Mouse (Mus musculus) testis, postnatal 14 days (tissue): ENCODE results near the gene Tnnt2.

Source experiments
- DNase-seq: peaks from one replicate; pipeline ENCODE4 v3.0.0; 2021; ENCODE audit warnings: low spot score

The Tnnt2 gene

GRCm38 (mm10) chr1:135835716-135836483 lies at the start of gene Tnnt2:
Tnnt2 (plus strand) TSS chr1:135836354.
- DNase-seq: peak; percentile 29

DNA sequence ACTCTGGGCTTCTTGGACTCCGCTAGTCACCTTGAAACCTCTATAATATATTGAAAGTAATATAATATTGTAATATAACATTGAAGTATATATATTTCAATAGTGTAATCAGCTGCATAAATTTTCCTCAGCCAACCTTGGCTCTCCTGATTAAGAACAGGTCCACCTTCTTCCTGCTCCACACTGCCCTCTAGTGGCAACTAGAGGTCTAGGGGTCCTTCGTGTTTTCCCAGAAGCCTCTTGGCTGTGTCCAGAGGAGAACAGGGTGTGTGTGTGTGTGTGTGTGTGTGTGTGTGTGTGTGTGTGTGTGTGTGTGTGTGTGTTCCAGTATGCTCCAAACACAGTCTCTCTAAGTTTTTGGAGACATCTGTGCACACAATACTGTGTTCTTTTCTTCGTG lies 48.4 kb upstream of the Tnnt2 start:
- DNase-seq: peak; percentile 74

GRCm38 (mm10) chr1:135788708-135789107 lies 47.4 kb upstream of the Tnnt2 start:
- peak; percentile 42 for DNase-seq

DNA sequence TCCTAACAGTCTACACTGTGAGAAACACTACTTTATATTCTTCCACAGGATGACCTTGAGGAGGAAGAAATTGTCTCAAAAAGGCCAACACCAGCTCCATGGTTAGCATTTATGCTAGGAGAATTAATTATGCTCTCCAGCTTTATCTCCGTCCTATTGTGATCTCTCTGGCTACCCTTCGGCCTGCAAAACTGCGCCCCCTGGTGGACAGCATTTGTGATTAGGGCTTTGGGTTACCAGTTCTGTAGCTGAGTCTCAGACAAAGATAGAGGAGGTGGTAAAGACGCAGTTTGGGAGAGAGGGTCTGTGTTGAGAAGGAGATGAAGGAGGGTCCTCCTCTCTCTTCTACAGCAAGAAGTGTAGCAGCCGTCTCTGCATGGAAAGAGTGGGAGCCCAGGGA lies 46.3 kb upstream of the Tnnt2 start:
- DNase-seq: peak; percentile 58

DNA sequence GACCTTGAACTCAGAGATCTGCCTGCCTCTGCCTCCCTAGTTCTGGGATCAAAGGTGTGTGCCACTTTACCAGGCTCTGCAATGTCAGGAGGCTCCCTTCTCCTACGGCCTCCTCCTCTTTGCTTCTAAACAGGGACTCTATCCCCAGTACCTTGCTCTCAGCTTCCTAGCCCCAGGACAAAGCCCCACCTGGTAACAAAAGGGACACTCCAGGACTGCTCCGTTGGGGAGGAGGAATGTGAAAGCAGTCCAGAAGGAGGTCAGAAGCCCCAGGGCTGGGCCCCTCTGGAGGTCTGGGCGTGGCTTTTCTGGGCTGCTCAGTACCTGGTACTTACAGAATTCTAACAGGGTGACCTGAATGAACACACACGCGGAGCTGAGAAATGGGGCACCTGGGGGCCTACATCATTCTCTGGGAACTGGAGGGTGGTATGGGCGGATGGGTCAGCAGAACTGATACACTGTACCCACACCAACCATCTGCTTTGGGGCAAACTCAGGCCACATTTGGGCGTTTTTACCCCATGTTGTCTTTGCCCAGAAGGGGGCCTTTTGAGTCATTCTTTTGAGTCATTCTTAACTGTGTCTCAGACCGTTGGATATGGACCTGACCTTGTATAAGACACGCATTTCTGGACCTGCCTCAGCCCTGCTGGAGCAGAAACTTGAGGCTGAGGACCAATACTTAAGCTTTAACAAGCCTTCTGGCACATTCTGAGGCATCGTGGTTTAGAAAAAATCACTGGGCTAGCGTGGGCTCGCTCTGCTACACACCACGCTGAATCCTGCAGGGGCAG lies 43.8 kb upstream of the Tnnt2 start:
- no peak for DNase-seq

GRCm38 (mm10) chr1:135793370-135794215 lies 42.6 kb upstream of the Tnnt2 start:
- DNase-seq: peak; percentile 78

- DNase-seq: no peak
Observed at GRCm38 (mm10) chr1:135794216-135795134, 41.7 kb upstream of the Tnnt2 start.

- DNase-seq: no peak
Observed at GRCm38 (mm10) chr1:135798492-135798891, 37.7 kb upstream of the Tnnt2 start.

DNA sequence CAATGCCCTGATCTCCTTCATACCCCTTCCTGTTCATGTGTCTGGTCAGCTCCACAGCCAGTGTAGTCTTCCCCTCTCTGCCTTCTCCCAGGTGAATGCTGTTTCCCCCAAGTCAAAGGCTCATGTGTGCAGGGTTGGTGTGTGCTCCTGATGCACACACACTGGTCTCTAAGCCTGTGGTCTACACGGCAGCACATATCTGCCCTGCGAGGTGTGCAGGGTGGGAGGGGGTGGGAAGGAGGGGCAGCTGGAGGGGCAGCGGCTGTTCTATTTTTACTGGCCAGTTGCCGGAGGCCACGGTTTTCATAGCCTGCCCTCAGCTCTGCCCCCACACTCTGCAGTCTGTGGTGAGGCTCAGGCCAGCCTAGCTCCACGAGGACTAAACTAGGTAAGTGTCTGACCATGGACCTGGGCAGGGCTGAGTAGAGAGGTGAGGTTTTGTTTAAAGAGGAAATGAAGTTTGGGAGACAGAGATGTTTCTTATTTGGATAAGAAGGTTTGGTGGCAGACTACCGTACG lies 37.0 kb upstream of the Tnnt2 start:
- no peak for DNase-seq

GRCm38 (mm10) chr1:135800192-135800950 lies 35.8 kb upstream of the Tnnt2 start:
- peak; percentile 48 for DNase-seq

GRCm38 (mm10) chr1:135807546-135807945 lies 28.6 kb upstream of the Tnnt2 start:
- no peak for DNase-seq

DNA sequence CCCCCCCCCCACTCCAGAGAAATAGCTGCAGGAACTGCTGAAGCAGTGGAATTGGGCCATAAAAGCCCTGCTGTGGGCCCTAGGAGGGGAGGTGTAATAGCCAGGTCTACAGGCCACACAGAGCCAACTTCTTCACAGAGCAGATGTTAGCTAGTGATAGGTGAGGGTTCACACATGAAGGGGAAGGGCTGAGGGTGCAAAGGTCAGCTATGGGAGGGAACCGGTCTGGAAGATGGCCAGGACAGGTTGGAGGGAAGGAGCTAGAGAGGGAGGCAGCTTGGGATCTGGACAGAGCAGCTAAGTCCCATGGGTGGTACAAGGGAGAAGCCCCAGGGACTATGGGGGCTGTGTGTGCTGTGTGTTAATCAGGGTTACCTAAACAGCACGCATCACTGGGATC lies 26.0 kb upstream of the Tnnt2 start:
- no peak for DNase-seq

GRCm38 (mm10) chr1:135811016-135811646 lies 25.0 kb upstream of the Tnnt2 start:
- DNase-seq: peak; percentile 76

DNA sequence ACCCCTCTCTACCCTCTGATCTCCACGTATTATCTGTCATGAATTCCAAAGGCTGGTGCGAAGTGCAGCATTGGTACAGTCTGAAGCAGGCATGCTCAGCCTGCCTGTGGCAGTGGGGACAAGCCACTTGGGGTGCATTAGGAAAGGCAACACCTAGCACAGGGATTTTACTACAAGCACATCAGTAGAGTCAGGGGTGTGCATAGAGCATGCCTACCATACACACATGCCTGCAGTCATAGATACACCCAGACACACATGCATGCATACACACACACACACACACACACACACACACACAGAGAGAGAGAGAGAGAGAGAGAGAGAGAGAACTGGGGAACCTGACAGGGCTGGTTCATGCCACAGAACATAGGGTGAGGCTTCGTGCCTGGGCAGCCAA lies 23.9 kb upstream of the Tnnt2 start:
- no peak for DNase-seq

- DNase-seq: no peak
Observed at GRCm38 (mm10) chr1:135812618-135813017, 23.5 kb upstream of the Tnnt2 start.

DNA sequence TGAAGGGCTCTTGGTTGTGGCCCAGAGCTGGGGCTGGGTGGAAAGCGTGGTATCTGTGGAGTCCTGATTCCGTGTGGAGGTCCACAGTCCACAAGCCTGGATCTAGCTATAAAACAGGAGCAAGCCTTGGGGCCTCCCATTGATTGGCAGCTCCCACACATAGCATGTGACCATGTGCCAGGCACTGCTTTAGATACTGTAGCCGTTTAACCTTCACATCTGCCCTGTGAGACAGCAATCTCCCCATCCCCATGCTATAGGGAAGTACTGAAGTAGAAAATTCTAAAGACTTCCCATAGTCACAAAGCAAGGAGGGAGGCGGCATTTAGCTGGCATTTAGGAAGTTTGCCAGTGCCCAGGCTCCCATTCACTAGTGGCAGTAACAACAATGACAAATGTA lies 23.1 kb upstream of the Tnnt2 start:
- no peak for DNase-seq

- DNase-seq: no peak
Observed at GRCm38 (mm10) chr1:135813687-135814395, 22.3 kb upstream of the Tnnt2 start.

DNA sequence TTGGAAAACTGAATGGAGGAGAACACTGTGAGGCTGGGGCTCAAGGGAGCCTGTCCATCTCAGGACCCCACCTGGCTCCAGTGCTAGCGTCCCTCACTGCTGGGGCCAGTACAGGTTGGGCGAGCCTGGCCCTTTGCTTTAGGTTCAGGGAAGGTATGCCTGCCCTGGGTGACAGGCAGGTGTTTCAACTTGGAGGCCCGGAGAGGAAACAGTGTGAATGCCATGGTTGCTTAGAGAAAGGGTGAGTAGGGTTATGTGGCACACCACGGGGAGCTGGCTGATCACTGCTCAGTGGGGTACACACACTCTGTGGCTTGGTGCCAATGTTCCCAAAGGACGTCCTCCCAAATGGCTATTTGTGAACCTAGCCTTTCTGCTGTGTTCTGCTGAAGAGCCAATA lies 21.6 kb upstream of the Tnnt2 start:
- no peak for DNase-seq

DNA sequence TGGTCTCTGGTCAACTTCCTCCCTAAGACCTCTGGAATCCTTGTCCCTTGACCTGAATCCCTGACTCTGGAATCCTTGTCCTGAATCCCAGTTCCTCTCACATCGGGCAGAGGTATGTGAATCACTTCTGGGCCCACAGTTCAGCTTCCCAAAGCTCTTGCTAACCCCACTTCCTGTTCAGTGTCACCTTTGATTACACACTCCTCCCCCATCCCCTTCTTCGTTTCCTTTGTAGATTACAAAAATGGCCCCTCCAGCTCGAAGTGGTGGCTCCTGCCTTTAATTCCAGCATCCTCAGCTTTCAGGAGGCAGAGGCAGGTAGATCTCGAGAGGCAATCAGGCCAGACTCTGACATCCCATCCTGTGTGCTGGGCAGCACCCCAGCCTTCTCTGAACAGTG lies 18.6 kb upstream of the Tnnt2 start:
- DNase-seq: no peak
